Comparison of ENCODE assay signal across 29 mouse cellular contexts in genomic region chr13:93711226-93711625, GRCm38 (mm10). TPM values are rescaled to one million over a fixed set of nuclear protein-coding genes. Genes with fewer than 3 reads are reported as not detected.
DNase-seq lines count a peak whose midpoint lies in the region; ATAC-seq lines count a peak whose summit lies in the region.
"Had no signal": no experiment of that assay in that cellular context is flagged by ENCODE, and none has a peak within 500 bp of the region (broad histone marks: within the 10 kb centered on the region; RNA-seq: fewer than 3 reads in every experiment).

No protein-coding gene starts in this region.

- peak; percentile 31 for DNase-seq in heart, adult 11 months
- DNase-seq in heart, adult 8-10 months (ENCODE audit: low spot score): no peak
- DNase-seq in kidney, adult 9 months: peak; percentile 82
- DNase-seq in kidney, postnatal 25 days: peak; percentile 21 to 70
- DNase-seq in layer of hippocampus, postnatal 10 days (ENCODE audit: low spot score in 2 of 2): no peak
- DNase-seq in heart, adult 18-20 months: no peak
- DNase-seq: adrenal gland, adult 8-10 months; adrenal gland, postnatal 36 days; B cell, adult 2 months; cerebellum, adult 11 months; cerebellum, adult 8-10 months; cerebellum, postnatal 14 days; embryo, embryonic 11 days; gastrocnemius, postnatal 36 days; heart, adult 2 months had no signal

- H3K27me3 ChIP-seq in kidney, embryonic 14.5 days (ENCODE audit: control insufficient read depth, insufficient read depth, low read length): no peaks in the 10 kb centered on the region
- H3K27me3 ChIP-seq in liver, embryonic 16.5 days (ENCODE audit: control insufficient read depth, insufficient read depth, low read depth, low read length): no peaks in the 10 kb centered on the region
- H3K27me3 ChIP-seq: embryonic facial prominence, embryonic 15.5 days; forebrain, embryonic 15.5 days; heart, embryonic 12.5 days had no signal

- WGBS in kidney, embryonic 14.5 days: 91% methylated on average over 4 of the region's 4 CpGs
- WGBS in liver, embryonic 16.5 days (ENCODE audit: insufficient replicate concordance): 53% methylated on average over 4 of the region's 4 CpGs

- no peak for ATAC-seq in kidney, embryonic 14.5 days (ENCODE audit: low FRiP score, low TSS enrichment)
- ATAC-seq in liver, embryonic 16.5 days (ENCODE audit: low read depth): peak; percentile 67
- ATAC-seq: CD4-positive, CD25-positive, alpha-beta regulatory T cell, adult 4 months; forebrain, embryonic 15.5 days had no signal

- H3K27ac ChIP-seq in kidney, embryonic 14.5 days (ENCODE audit: low read depth, low read length): no peak overlapping the region
- H3K27ac ChIP-seq in liver, embryonic 16.5 days (ENCODE audit: low read length): no peak overlapping the region; the same call in 1 of the 2 replicates
- H3K27ac ChIP-seq: embryonic facial prominence, embryonic 15.5 days; forebrain, embryonic 10.5 days; forebrain, embryonic 15.5 days; heart, adult 2 months; hindbrain, embryonic 10.5 days had no signal

- no peak overlapping the region for H3K4me2 ChIP-seq in kidney, embryonic 14.5 days (replicated peaks; ENCODE audit: low read depth, low read length)
- H3K4me2 ChIP-seq in liver, embryonic 16.5 days (ENCODE audit: low read depth, low read length): no peak overlapping the region
- H3K4me2 ChIP-seq: embryonic facial prominence, embryonic 15.5 days; forebrain, embryonic 15.5 days; heart, embryonic 12.5 days had no signal

- H3K9me3 ChIP-seq in kidney, embryonic 14.5 days (ENCODE audit: control insufficient read depth, low read length): no peaks in the 10 kb centered on the region
- no peaks in the 10 kb centered on the region for H3K9me3 ChIP-seq in liver, embryonic 16.5 days (replicated peaks; ENCODE audit: control insufficient read depth, low read length)
- H3K9me3 ChIP-seq: embryonic facial prominence, embryonic 15.5 days; forebrain, embryonic 10.5 days; forebrain, embryonic 15.5 days; G1E; heart, embryonic 12.5 days; hindbrain, embryonic 10.5 days had no signal

- H3K9ac ChIP-seq in kidney, embryonic 14.5 days (ENCODE audit: low read depth, low read length): no peak overlapping the region
- no peak overlapping the region for H3K9ac ChIP-seq in liver, embryonic 16.5 days (ENCODE audit: low read depth, low read length)
- H3K9ac ChIP-seq: embryonic facial prominence, embryonic 15.5 days; forebrain, embryonic 15.5 days; heart, embryonic 12.5 days had no signal

- no peak overlapping the region for H3K4me3 ChIP-seq in kidney, embryonic 14.5 days (ENCODE audit: low read length)
- no peak overlapping the region for H3K4me3 ChIP-seq in liver, embryonic 16.5 days (ENCODE audit: low read depth, low read length)
- H3K4me3 ChIP-seq: embryonic facial prominence, embryonic 15.5 days; erythroblast, embryonic 14.5 days; forebrain, embryonic 10.5 days; forebrain, embryonic 15.5 days; heart, adult 2 months; heart, embryonic 12.5 days; hindbrain, embryonic 10.5 days had no signal

- H3K36me3 ChIP-seq in kidney, embryonic 14.5 days (ENCODE audit: control insufficient read depth, insufficient read depth, low read length): no peaks in the 10 kb centered on the region
- no peaks in the 10 kb centered on the region for H3K36me3 ChIP-seq in liver, embryonic 16.5 days (ENCODE audit: control insufficient read depth, insufficient read depth)
- H3K36me3 ChIP-seq: embryonic facial prominence, embryonic 15.5 days; forebrain, embryonic 10.5 days; forebrain, embryonic 15.5 days; G1E; heart, embryonic 12.5 days; hindbrain, embryonic 10.5 days had no signal

- no peaks in the 10 kb centered on the region for H3K4me1 ChIP-seq in kidney, embryonic 14.5 days (ENCODE audit: control insufficient read depth, insufficient read depth, low read length)
- no peaks in the 10 kb centered on the region for H3K4me1 ChIP-seq in liver, embryonic 16.5 days (ENCODE audit: control insufficient read depth, low read depth, low read length)
- H3K4me1 ChIP-seq: embryonic facial prominence, embryonic 15.5 days; forebrain, embryonic 10.5 days; forebrain, embryonic 15.5 days; heart, embryonic 12.5 days; hindbrain, embryonic 10.5 days had no signal

RNA-seq across cellular contexts. Expression of gene Dmgdh, which starts 37.0 kb away (rescaled TPM):
- not detected for total RNA-seq in heart, adult 8-10 months (2022)
- 0.13 and 0.28 TPM in 2 replicates for polyA plus RNA-seq in kidney, embryonic 14.5 days (2014; fragmentation: Nextera tagmentation; extraction: Ambion mirVana)
- polyA plus RNA-seq in liver, embryonic 16.5 days (2015; fragmentation: Nextera tagmentation; extraction: Ambion mirVana): 20.7 and 24.3 TPM in 2 replicates
- total RNA-seq in layer of hippocampus, postnatal 10 days (2021): under 1 TPM; 0.58 to 0.87 TPM
- not detected for total RNA-seq in heart, adult 18-20 months (2021)
- total RNA-seq: common myeloid progenitor, adult 5-6 weeks; gastrocnemius, postnatal 36 days; heart, adult 2 months; heart, postnatal 25 days had no signal
- polyA plus RNA-seq: CD4-positive, CD25-positive, alpha-beta regulatory T cell, adult 4 months; embryonic facial prominence, embryonic 11.5 days; embryonic facial prominence, embryonic 15.5 days; erythroblast, embryonic 14.5 days; forebrain, embryonic 10.5 days; G1E; heart, adult 2 months had no signal

RNA-seq across cellular contexts. Expression of gene Bhmt2, which starts 37.1 kb away (rescaled TPM):
- not detected for total RNA-seq in heart, adult 8-10 months (2022)
- polyA plus RNA-seq in kidney, embryonic 14.5 days (2014; fragmentation: Nextera tagmentation; extraction: Ambion mirVana): 0.66 and 0.96 TPM in 2 replicates
- polyA plus RNA-seq in liver, embryonic 16.5 days (2015; fragmentation: Nextera tagmentation; extraction: Ambion mirVana): 47.9 and 50.2 TPM in 2 replicates
- total RNA-seq in layer of hippocampus, postnatal 10 days (2021): under 1 TPM; 0.22 to 0.37 TPM
- total RNA-seq in heart, adult 18-20 months (2021): not detected
- total RNA-seq: common myeloid progenitor, adult 5-6 weeks; G1E; gastrocnemius, adult 8-10 months; gastrocnemius, postnatal 36 days; heart, adult 2 months; heart, postnatal 25 days had no signal
- polyA plus RNA-seq: embryonic facial prominence, embryonic 11.5 days; embryonic facial prominence, embryonic 15.5 days; forebrain, embryonic 15.5 days; G1E; heart, adult 2 months had no signal

Comparison
In these comparisons a context has a peak if more than half of its experiments do, and no peak if none do; other contexts are left out.
1. DNase-seq: peak in heart, adult 11 months (single experiment), kidney, adult 9 months (single experiment) and kidney, postnatal 25 days (2 of 2); none in heart, adult 8-10 months (single experiment), layer of hippocampus, postnatal 10 days (0 of 2) and heart, adult 18-20 months (0 of 2).